Mouse (Mus musculus) kidney, postnatal 0 days (tissue): ENCODE results near the gene Zdhhc25. TPM values are rescaled to one million over a fixed set of nuclear protein-coding genes. Genes with fewer than 3 reads are reported as not detected.

Source experiments
- ATAC-seq: fragments of 200-750 bp; cut with Nextera tagmentation; replicated peaks from 2 replicates; pipeline ENCODE4 v1.8.0; 2017; ENCODE audit warnings: low read depth, moderate number of reproducible peaks, moderate TSS enrichment, moderate library complexity; ENCODE audit not compliant: low FRiP score
- DNase-seq: peaks from one replicate; pipeline ENCODE4 v3.0.0-alpha.2; 2016; ENCODE audit warnings: low spot score
- H3K27ac ChIP-seq: fragments of 300-500 bp; sonication (generic); 2 replicates; pipeline ENCODE4 v1.5.1; 2014; ENCODE audit warnings: mild to moderate bottlenecking
- H3K27me3 ChIP-seq: fragments of 300-500 bp; sonication (generic); 2 replicates; pipeline ENCODE4 v1.6.1; 2014; ENCODE audit warnings: low read length, mixed read lengths; ENCODE audit not compliant: insufficient read depth
- H3K36me3 ChIP-seq: fragments of 300-500 bp; sonication (generic); 2 replicates; pipeline ENCODE4 v1.6.1; 2014; ENCODE audit warnings: low read length, mixed read lengths; ENCODE audit not compliant: insufficient read depth
- H3K4me1 ChIP-seq: fragments of 300-500 bp; sonication (generic); replicated peaks from 2 replicates; pipeline ENCODE4 v1.6.1; 2014; ENCODE audit warnings: antibody characterized with exemption, low read length, mixed read lengths; ENCODE audit not compliant: insufficient read depth
- H3K4me2 ChIP-seq: fragments of 300-500 bp; sonication (generic); 2 replicates; pipeline ENCODE4 v1.6.1; 2014; ENCODE audit warnings: mild to moderate bottlenecking, low read length, moderate library complexity, mixed read lengths
- H3K4me3 ChIP-seq: fragments of 300-500 bp; sonication (generic); replicated peaks from 2 replicates; pipeline ENCODE4 v1.5.1; 2014; ENCODE audit warnings: low read depth, low read length
- H3K9ac ChIP-seq: fragments of 300-500 bp; sonication (generic); 2 replicates; pipeline ENCODE4 v1.6.1; 2014; ENCODE audit warnings: low read depth, low read length
- H3K9me3 ChIP-seq: fragments of 300-500 bp; sonication (generic); replicated peaks from 2 replicates; pipeline ENCODE4 v1.6.1; 2016; ENCODE audit warnings: low read length, inconsistent platforms, mixed read lengths
- CTCF ChIP-seq: IDR thresholded peaks from 2 replicates; pipeline ENCODE4 v1.5.1; 2016; ENCODE audit warnings: antibody characterized with exemption, low read depth, mild to moderate bottlenecking, moderate library complexity
- WGBS: fragments of 180-500 bp; shearing (Covaris S2); extraction: QIAGEN DNeasy Blood & Tissue Kit; methylation state at CpG from one replicate; pipeline ENCODE4 v1.1.7; 2014; 5-methylcytosine and 5-hydroxymethylcytosine counted together
- polyA plus RNA-seq: library from polyadenylated mRNA; unstranded; fragments of >200 nt; fragmentation: Nextera tagmentation; extraction: Ambion mirVana; gene quantifications from 2 replicates; pipeline ENCODE4 v1.2.1, GENCODE M21; 2015

Zdhhc25 gene
- polyA plus RNA-seq, 1 experiment from 2014 or later, result not detected

DNA sequence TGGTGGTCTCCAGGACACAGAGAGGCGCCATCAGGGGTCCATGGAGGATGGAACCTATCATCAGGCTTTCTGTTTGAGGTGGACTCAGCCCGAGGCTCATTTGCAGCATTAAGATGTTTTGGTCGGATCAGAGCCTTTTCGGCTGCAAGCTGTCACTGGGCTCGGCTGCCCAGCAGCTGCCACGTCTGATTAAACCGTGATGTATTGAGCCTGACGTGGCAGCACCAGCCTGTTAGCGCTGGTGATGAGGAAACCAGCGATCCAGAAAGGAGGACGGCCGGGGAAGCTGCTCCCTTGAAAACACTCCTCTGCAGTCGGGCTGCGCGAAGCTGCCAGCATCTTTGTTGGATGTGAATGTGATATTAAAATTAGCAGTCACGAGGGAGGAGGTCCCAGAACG, 29.4 kb upstream of the Zdhhc25 start:
- DNase-seq (no peak), ATAC-seq (no peak)
- Histone ChIP-seq H3K4me2 (no peak overlapping the region), H3K9me3 (no peaks in the 10 kb centered on the region), H3K27me3 (no peaks in the 10 kb centered on the region), H3K9ac (no peak overlapping the region), H3K27ac (no peak overlapping the region), H3K36me3 (no peaks in the 10 kb centered on the region), H3K4me1 (no peaks in the 10 kb centered on the region), H3K4me3 (no peak overlapping the region)
- WGBS, result 64% methylated on average over 17 of the region's 17 CpGs
- no peak for TF ChIP-seq CTCF

DNA sequence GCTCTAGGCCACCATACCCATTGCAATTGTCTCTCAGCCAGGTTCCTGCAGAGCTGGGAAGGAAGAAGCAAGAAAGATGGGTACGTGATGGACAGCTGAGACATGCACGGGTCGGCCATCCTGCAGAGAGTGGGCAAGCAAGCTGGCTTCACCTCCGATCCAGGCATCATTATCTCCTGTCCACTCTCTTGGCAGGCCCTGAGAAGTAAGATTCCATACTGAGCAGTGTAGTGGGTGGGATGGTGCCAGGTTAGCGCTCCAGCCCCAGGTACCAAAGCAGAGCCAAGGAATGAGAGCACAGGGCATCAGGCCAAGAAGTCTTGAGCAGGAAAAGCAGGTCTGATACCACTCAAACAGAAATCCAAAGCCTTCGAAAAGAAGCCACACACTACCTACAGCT, 20.6 kb upstream of the Zdhhc25 start:
- H3K27ac ChIP-seq, result no peak overlapping the region
- no peaks in the 10 kb centered on the region for H3K4me1 ChIP-seq
- no peak overlapping the region for H3K9ac ChIP-seq
- H3K27me3 ChIP-seq, result no peaks in the 10 kb centered on the region
- 87% methylated on average over 6 of the region's 6 CpGs for WGBS
- no peak for ATAC-seq
- no peak overlapping the region for H3K4me2 ChIP-seq
- no peak overlapping the region for H3K4me3 ChIP-seq
- no peaks in the 10 kb centered on the region for H3K9me3 ChIP-seq
- no peaks in the 10 kb centered on the region for H3K36me3 ChIP-seq
- no peak for TF ChIP-seq CTCF
- no peak for DNase-seq

DNA sequence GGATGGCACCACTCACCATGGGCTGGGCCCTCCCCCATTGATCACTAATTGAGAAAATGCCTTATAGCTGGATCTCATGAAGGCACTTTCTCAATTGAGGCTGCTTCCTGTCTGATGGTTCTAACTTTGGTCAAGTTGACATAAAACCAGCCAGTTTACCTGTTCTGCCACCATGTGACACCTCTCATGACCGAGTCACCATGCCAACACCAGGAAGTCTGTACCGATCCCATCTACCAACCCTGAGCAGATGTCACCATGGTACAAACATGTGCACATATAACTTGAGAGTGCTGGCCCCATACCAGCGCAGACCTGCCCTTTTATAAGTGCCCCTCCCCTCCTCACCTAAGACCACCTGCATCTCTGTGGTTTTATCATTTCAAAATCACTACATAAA, 2.4 kb downstream of the Zdhhc25 start:
- WGBS, result 84% methylated on average over 3 of the region's 3 CpGs
- H3K9me3 ChIP-seq, result no peaks in the 10 kb centered on the region
- ATAC-seq, result no peak

DNA sequence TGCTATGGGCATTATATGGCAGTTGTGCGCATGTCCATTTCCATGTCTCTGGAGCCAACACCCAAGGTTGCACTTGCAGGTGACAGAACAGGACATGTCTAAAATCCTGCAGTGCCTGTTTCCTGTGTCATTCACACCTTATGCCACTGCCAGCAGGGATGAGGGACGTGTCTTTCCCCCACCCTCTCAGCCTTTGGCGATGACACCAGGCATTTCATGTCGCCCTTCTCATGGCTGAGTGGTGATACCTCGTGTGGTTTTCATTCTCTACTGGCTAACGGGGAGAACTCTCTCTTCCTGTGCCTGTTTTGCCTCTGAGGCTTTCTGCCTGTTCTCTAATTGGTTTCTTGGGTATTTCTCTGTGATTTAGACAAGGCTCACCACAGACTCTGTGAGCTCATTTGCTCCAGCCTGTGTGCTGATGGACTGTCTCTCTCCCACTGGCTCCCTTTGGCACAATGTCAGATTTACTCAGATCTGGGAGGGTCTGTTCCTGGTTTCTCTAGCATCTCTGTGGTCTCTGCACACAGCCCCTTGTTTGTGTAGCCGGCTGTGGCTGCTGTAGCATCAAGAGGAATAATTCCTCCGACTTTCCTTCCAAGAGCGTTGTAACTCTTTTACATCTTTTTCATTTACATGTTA, 3.1 kb downstream of the Zdhhc25 start:
- no peaks in the 10 kb centered on the region for H3K4me1 ChIP-seq
- ATAC-seq, result no peak
- no peaks in the 10 kb centered on the region for H3K9me3 ChIP-seq
- no peak overlapping the region for H3K27ac ChIP-seq
- DNase-seq, result no peak
- H3K27me3 ChIP-seq, result no peaks in the 10 kb centered on the region
- WGBS, result 73% methylated on average over 9 of the region's 9 CpGs
- no peak overlapping the region for H3K4me2 ChIP-seq
- TF ChIP-seq CTCF, result no peak
- no peak overlapping the region for H3K4me3 ChIP-seq
- H3K36me3 ChIP-seq, result no peaks in the 10 kb centered on the region
- no peak overlapping the region for H3K9ac ChIP-seq

More for the DNA sequence above, 2.4 kb downstream of the Zdhhc25 start:
- no peak overlapping the region for H3K4me3 ChIP-seq
- H3K9ac ChIP-seq, result no peak overlapping the region
- no peak for DNase-seq
- no peak overlapping the region for H3K27ac ChIP-seq
- H3K4me1 ChIP-seq, result no peaks in the 10 kb centered on the region
- H3K4me2 ChIP-seq, result no peak overlapping the region
- no peak for TF ChIP-seq CTCF
- no peaks in the 10 kb centered on the region for H3K27me3 ChIP-seq
- no peaks in the 10 kb centered on the region for H3K36me3 ChIP-seq

DNA sequence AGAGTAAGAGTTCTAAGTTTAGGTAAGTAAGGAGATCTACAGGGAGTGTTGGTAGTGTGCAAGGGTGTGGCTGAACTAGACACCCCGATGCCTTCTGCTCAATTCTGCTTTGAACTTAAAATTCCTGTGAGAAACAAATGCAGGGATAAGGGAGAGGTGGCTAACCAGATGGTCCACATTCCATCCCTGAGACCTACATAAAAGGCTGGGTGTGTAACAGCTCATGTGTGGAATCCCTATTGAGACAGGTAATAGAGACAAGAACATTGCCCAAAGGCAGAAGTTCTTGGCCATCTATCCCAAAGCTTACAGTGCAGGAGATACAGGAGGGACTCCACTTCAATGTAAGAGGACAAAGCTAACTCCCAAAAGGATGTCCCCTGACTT, 3.6 kb downstream of the Zdhhc25 start:
- H3K27ac ChIP-seq, result no peak overlapping the region
- H3K27me3 ChIP-seq, result no peaks in the 10 kb centered on the region
- H3K4me3 ChIP-seq, result no peak overlapping the region
- no peaks in the 10 kb centered on the region for H3K4me1 ChIP-seq
- no peaks in the 10 kb centered on the region for H3K9me3 ChIP-seq
- DNase-seq (no peak), ATAC-seq (no peak)
- TF ChIP-seq CTCF, result no peak
- no peaks in the 10 kb centered on the region for H3K36me3 ChIP-seq
- 53% methylated on average over 1 of the region's 1 CpGs for WGBS
- no peak overlapping the region for H3K9ac ChIP-seq
- H3K4me2 ChIP-seq, result no peak overlapping the region

DNA sequence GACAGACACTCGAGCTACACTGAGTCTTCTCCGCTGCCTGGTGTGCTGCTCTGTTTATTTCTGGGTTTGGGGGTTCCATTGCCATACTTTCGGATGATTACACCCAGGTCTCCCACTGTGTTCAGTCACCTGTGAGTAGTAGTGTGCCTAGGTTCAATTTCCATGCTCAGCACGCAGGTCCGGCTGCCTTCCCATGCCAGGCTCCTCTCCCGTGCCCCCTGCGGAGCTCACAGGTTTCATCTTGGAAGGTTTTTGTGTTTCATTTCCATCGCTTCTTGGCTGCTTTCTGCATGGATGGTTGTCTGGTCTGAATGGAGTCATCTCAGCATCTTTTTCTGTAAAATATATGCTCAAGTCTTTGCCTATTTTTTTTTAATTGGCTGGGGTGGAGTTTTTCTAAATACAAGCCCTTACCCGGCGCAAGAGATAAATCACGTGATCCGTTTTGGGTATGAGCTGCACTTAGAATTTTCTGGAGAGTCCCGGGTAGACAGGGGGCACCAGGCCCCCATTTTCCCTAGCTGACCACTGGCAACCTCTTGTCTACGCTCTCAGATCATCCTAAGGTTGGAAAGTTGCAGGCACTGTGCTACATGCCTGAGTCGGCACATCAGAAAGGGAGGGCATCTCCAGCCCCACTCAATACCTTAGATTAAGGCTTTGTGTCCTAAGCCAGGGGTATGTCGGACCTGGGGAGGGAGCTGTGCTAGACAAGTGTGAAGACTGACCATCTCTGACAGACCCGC, 4.7 kb downstream of the Zdhhc25 start:
- Histone ChIP-seq H3K4me2 (no peak overlapping the region), H3K36me3 (no peaks in the 10 kb centered on the region), H3K27me3 (no peaks in the 10 kb centered on the region), H3K4me3 (no peak overlapping the region), H3K9me3 (no peaks in the 10 kb centered on the region), H3K4me1 (no peaks in the 10 kb centered on the region), H3K9ac (no peak overlapping the region), H3K27ac (no peak overlapping the region)
- ATAC-seq (no peak), DNase-seq (no peak)
- no peak for TF ChIP-seq CTCF
- WGBS, result 87% methylated on average over 17 of the region's 17 CpGs
